In the genomic region with DNA sequence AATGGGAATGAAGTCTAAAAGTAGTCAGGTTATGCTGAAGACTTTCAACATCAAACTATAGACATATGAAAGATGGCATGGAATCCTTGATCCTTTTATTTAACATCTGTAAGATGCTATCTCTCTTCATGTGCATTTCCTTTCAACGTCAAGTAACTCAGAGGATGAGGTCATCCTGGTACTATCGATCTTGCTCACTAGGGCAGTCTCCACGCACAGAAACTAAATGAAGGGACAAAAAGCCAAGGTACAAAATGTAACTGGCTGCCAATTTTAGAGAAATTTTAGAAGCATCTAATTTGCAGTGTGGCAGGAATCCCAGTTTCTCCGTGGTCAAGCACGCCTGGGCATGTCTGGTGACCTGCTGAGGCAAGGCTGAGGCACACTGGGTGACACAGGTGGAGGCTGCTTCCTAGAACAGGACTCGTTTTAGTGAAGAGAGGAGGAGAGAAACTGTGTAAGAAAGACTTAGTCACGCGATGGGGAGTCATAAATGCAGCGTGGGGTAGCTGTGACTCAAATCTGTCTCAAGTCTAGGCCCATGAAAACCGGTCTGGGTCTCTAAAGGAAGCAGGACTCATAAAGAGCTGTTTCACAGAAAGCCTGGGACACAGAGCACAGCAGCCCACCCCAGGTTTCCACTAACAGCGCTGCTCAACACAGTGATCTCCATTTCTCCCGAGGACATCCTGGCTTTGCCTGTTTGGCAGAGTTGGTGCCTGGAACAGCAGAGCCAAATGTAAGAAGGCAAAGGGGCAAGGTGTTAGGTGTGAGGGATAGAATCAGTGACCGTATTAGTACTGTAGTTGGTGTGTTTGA, we compare ENCODE assay signal across 11 mouse cellular contexts. TPM values are rescaled to one million over a fixed set of nuclear protein-coding genes. Genes with fewer than 3 reads are reported as not detected.
DNase-seq lines count a peak whose midpoint lies in the region.
"Had no signal": no experiment of that assay in that cellular context is flagged by ENCODE, and none has a peak within 500 bp of the region (broad histone marks: within the 10 kb centered on the region; RNA-seq: fewer than 3 reads in every experiment).

No protein-coding gene starts in this region.

- DNase-seq in testis, postnatal 14 days (ENCODE audit: low spot score) = peak; percentile 22
- no peak for DNase-seq in testis, postnatal 10 days (ENCODE audit: low spot score)
- peak; percentile 50 for DNase-seq in ES-CJ7 (ENCODE audit: low read depth, low spot score)
- DNase-seq in fibroblast of lung, adult 2 months (ENCODE audit: low read depth) = peak; percentile 79
- peak; percentile 68 for DNase-seq in urinary bladder, postnatal 25 days (ENCODE audit: low spot score)
- no peak for DNase-seq in adrenal gland, adult 18-20 months (ENCODE audit: low spot score in 2 of 2)
- no peak for DNase-seq in left cerebral cortex, adult 9 months (ENCODE audit: low spot score in 2 of 2)
- DNase-seq in ovary, postnatal 14 days (ENCODE audit: low spot score) = no peak
- DNase-seq: gastrocnemius, postnatal 36 days; kidney, adult 11 months; lung, postnatal 10 days had no signal

RNA-seq across cellular contexts. Expression of a gene that starts 1.7 kb away (rescaled TPM):
- 10 to 100 TPM; 44.8 to 45.6 TPM for total RNA-seq in adrenal gland, adult 18-20 months (2021)

Comparison
In these comparisons a context has a peak if more than half of its experiments do, and no peak if none do; other contexts are left out.
1. DNase-seq: peak in testis, postnatal 14 days (single experiment), ES-CJ7 (single experiment), fibroblast of lung, adult 2 months (single experiment) and urinary bladder, postnatal 25 days (single experiment); none in testis, postnatal 10 days (single experiment), adrenal gland, adult 18-20 months (0 of 2), left cerebral cortex, adult 9 months (0 of 2) and ovary, postnatal 14 days (single experiment).